Mouse (Mus musculus): ENCODE results near the gene Gabrb1. TPM values are rescaled to one million over a fixed set of nuclear protein-coding genes. Genes with fewer than 3 reads are reported as not detected.
"Not testable (repeated sequence)": the region's sequence is repeated elsewhere in the genome, so short reads cannot be mapped to it uniquely, and the experiment has no call there.

Gabrb1 gene
- polyA plus RNA-seq, 1 experiment from 2014 or later: 2.1 TPM

DNA sequence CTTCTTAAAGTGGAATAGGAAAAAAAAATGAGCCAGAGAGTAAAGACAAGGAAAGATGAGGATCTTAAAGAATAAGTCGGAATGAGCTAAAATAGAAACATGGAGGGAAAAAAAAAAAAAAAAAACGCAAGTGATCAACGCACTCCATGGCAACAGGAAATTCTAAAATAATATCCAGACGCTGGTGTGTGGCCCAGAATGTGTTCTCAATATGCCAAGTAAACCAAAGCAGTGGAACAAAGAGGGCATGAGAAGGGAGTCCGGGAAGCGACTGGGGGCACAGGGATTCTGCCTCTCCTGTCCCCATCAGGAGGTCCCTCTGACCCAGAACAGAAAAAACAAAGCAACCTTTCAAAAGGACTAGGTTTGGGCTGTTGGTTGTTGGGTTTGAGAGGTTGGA is 410.9 kb downstream of the Gabrb1 start:
- no peaks in the 10 kb centered on the region for H3K27me3 ChIP-seq (replicated peaks)
- no peaks in the 10 kb centered on the region for H3K9me3 ChIP-seq
- 77% methylated on average over 6 of the region's 6 CpGs for WGBS
- H3K4me2 ChIP-seq (replicated peaks): no peak overlapping the region
- ATAC-seq (ENCODE audit: low FRiP score, low read depth): no peak
- no peak overlapping the region for H3K27ac ChIP-seq
- H3K4me1 ChIP-seq: no peaks in the 10 kb centered on the region
- no peak overlapping the region for H3K9ac ChIP-seq
- no peak overlapping the region for H3K4me3 ChIP-seq
- no peaks in the 10 kb centered on the region for H3K36me3 ChIP-seq

DNA sequence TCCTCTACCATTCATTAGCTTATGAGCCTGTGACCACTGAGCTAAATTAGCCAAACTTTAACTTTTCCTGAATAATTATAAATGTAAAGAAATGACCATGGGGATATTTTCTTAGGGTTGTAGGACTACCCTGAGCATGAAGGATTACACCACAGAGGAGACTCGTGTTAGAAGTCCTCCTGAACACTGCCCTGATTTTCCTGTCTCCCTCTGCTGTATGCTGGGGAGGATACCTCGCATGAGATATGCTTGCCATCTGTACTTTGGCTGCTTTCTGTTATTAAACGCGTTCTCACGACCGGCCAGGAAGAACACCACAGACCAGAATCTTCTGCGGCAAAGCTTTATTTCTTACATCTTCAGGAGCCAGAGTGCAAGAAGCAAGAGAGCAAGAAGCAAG is 411.5 kb downstream of the Gabrb1 start:
- H3K9ac ChIP-seq; H3K4me3 ChIP-seq; H3K27me3 ChIP-seq (replicated peaks); H3K4me1 ChIP-seq; H3K9me3 ChIP-seq; H3K4me2 ChIP-seq (replicated peaks); H3K27ac ChIP-seq; H3K36me3 ChIP-seq; ATAC-seq (ENCODE audit: low FRiP score, low read depth): not testable (repeated sequence)
- WGBS: 84% methylated on average over 7 of the region's 7 CpGs

DNA sequence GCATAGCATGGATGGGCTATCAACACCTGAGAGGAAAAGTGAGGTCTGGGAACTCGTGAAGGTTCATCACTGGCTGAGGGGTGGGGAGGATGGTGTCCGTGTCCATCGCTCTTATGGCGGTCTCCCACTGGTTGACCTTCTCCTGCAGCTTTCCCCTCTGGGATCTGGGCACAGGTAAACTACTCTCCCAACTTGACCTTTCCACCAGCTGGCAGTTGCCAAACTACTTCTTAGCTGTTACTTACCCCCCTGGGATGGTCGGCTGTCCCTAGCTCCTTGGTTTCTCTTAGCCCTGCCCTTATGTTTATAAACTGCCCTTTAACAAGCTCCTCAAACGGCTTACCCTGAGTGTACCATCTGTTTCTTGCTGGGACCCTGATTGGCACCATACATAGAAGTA is 418.9 kb downstream of the Gabrb1 start:
- no peak overlapping the region for H3K4me2 ChIP-seq (replicated peaks)
- no peak overlapping the region for H3K4me3 ChIP-seq
- ATAC-seq (ENCODE audit: low FRiP score, low read depth): no peak
- 93% methylated on average over 6 of the region's 6 CpGs for WGBS
- H3K9me3 ChIP-seq: no peaks in the 10 kb centered on the region
- H3K9ac ChIP-seq: no peak overlapping the region
- H3K4me1 ChIP-seq: no peaks in the 10 kb centered on the region
- H3K27ac ChIP-seq: no peak overlapping the region
- H3K27me3 ChIP-seq (replicated peaks): no peaks in the 10 kb centered on the region
- H3K36me3 ChIP-seq: no peaks in the 10 kb centered on the region

DNA sequence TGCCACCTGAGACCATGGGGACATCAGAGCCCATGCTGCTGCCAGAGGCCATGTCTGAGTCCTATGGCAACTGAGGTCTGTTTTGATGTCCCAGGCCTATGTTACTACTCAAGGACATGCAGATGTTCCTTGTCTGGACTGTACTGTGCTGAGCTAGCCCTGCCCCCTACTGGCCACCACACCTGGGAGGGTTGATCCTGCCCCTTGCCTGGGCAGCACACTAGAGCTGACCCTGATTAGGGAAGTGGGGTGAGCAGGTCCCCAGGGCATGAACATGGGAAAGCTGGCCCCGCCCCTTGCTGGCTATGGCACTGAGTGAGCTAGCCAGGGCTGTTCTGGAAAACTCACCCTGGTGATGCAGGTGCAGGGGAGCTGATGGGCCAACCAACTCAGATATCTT is 428.6 kb downstream of the Gabrb1 start:
- no peaks in the 10 kb centered on the region for H3K4me1 ChIP-seq
- peak; percentile 41; the same call in 1 of the 2 replicates for ATAC-seq (ENCODE audit: low FRiP score, low read depth)
- no peak overlapping the region for H3K9ac ChIP-seq
- WGBS: 100% methylated on average over 1 of the region's 1 CpGs
- H3K36me3 ChIP-seq: no peaks in the 10 kb centered on the region
- H3K27me3 ChIP-seq (replicated peaks): no peaks in the 10 kb centered on the region
- H3K4me2 ChIP-seq (replicated peaks): no peak overlapping the region
- H3K27ac ChIP-seq: no peak overlapping the region
- no peak overlapping the region for H3K4me3 ChIP-seq
- no peaks in the 10 kb centered on the region for H3K9me3 ChIP-seq

DNA sequence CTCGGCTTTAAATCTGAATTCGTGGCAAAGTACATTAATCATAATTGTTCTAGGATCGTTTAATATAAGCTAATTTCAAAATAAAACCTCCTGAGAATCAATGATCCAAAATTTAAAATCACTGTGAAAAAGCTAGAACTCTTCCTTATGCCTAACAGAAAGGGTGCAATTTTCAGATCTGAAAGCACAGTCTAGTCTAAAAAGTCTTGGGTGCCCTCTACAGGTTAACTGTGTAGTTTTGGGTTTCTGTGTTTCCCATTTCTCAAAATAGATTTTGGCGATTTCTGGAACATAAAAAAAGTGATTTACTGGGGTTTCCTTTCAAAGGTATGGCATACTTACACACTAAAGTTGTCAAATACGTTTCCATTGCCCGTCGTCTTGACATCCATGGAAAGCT is 436.7 kb downstream of the Gabrb1 start:
- Histone ChIP-seq H3K9me3 (no peaks in the 10 kb centered on the region), H3K9ac (no peak overlapping the region), H3K36me3 (no peaks in the 10 kb centered on the region), H3K4me3 (no peak overlapping the region), H3K27me3 (replicated peaks) (no peaks in the 10 kb centered on the region), H3K27ac (no peak overlapping the region), H3K4me1 (no peaks in the 10 kb centered on the region), H3K4me2 (replicated peaks) (no peak overlapping the region)
- WGBS: 57% methylated on average over 7 of the region's 7 CpGs
- peak; percentile 68; the same call in 1 of the 2 replicates for ATAC-seq (ENCODE audit: low FRiP score, low read depth)

DNA sequence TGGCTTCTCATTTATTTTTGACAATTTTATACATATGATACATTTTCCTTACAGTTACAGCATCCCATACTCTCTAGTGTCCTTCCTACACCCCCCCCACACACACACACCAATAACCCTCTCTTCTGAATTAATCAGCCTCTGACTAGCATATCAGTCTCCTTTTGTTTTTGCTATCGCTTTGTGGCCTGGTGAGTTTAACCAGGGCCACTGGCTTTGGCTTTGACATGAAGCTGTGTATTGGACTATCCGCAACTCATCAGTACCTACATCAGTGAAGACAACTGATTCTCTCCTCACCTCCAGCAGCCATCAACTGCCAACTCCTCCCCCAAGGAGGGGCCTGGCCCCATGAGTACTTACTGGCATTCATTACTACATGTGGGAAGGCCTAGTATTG is 437.1 kb downstream of the Gabrb1 start:
- no peaks in the 10 kb centered on the region for H3K36me3 ChIP-seq
- H3K4me1 ChIP-seq: no peaks in the 10 kb centered on the region
- H3K9ac ChIP-seq: no peak overlapping the region
- H3K27me3 ChIP-seq (replicated peaks): no peaks in the 10 kb centered on the region
- 87% methylated on average over 2 of the region's 2 CpGs for WGBS
- H3K4me3 ChIP-seq: no peak overlapping the region
- H3K9me3 ChIP-seq: no peaks in the 10 kb centered on the region
- H3K27ac ChIP-seq: no peak overlapping the region
- no peak; the same call in 1 of the 2 replicates for ATAC-seq (ENCODE audit: low FRiP score, low read depth)
- no peak overlapping the region for H3K4me2 ChIP-seq (replicated peaks)

DNA sequence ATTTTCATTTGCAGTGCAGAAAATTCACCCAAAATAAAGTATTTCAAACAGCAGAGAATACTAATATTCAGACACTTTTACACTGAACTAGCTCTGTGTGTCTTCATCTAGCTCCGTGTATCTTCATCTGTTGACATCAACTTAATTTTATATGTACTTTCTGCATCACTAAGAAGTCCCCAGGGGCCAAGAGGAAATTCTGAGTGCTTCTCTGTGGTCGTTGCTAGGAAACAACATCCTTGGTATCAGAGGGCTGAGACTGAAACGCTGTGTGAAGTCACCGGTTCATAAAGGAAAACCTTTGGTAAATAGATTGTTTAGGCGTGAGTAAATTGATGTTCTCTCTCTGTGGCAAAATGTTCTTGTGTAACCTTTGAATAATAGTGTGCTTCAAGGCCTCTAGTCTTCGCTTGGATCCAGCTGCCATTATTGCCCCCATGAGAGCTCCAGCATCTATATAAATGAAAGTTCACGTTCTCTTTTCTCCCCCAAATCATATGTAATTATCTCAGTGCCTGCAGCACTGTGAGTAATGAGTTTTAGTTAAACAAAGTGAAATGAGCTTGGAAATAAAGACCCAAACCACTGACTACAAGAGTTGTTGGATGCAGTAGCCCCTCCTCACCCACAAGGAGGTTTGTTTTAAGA is 446.5 kb downstream of the Gabrb1 start:
- Histone ChIP-seq H3K4me2 (replicated peaks) (no peak overlapping the region), H3K36me3 (no peaks in the 10 kb centered on the region), H3K27me3 (replicated peaks) (no peaks in the 10 kb centered on the region), H3K9ac (no peak overlapping the region), H3K4me3 (no peak overlapping the region), H3K9me3 (no peaks in the 10 kb centered on the region), H3K27ac (no peak overlapping the region), H3K4me1 (no peaks in the 10 kb centered on the region)
- no peak for ATAC-seq (ENCODE audit: low FRiP score, low read depth)
- WGBS: 38% methylated on average over 7 of the region's 7 CpGs

DNA sequence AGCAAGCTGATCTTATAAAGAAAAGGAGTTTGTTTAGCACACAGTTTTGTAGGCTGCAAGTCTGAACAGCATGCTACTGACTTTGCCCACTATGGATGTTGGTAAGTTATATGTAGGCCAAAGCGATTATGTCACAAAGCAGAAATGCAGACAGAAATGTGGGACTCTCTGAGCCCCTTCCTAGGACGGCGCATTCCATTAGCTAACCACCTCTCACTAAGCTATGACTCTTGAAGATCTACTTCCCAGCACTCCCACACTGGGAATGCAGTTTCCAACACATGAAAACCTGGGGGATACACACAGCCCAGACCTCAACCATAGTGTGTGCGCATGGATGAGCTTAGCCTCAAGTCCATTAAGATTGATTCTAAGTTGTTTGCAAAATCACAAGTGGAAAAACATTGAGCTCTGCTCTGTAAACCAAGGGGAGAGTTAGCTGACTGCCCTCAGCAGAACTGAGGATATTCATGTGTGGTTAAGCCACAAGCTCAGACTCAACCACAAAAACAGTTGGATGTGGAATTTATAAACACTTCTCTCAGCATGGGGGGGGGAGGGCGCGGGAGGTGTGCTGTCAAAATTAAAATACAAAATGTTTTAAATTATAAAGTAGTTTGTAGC is 464.6 kb downstream of the Gabrb1 start:
- no peak for ATAC-seq (ENCODE audit: low FRiP score, low read depth)
- H3K4me3 ChIP-seq: no peak overlapping the region
- no peak overlapping the region for H3K9ac ChIP-seq
- H3K36me3 ChIP-seq: no peaks in the 10 kb centered on the region
- H3K27me3 ChIP-seq (replicated peaks): no peaks in the 10 kb centered on the region
- H3K4me2 ChIP-seq (replicated peaks): no peak overlapping the region
- 90% methylated on average over 6 of the region's 6 CpGs for WGBS
- H3K4me1 ChIP-seq: no peaks in the 10 kb centered on the region
- no peak overlapping the region for H3K27ac ChIP-seq
- no peaks in the 10 kb centered on the region for H3K9me3 ChIP-seq

DNA sequence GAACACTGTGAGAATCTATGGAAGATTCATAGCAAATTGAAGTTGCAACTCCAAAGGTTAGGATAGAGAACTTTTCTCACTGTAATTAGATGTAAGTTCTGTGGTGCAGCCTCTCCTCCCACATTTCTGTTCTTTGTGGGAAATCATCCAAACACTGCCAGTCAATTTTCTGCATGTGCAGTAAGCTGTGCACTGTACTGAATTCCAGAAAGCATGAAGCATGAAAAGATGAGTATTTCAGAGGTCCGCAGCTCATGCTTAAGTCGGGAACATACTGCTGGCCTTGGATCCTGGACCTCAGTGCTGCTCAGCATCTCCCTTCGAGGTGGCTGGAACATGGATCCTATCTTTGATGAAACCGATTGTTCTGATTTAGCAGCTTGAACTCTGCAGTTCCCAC is 468.8 kb downstream of the Gabrb1 start:
- no peak overlapping the region for H3K9ac ChIP-seq
- H3K4me2 ChIP-seq (replicated peaks): no peak overlapping the region
- H3K36me3 ChIP-seq: no peaks in the 10 kb centered on the region
- H3K4me1 ChIP-seq: no peaks in the 10 kb centered on the region
- WGBS: 86% methylated on average over 4 of the region's 4 CpGs
- no peaks in the 10 kb centered on the region for H3K9me3 ChIP-seq
- no peak overlapping the region for H3K27ac ChIP-seq
- H3K4me3 ChIP-seq: no peak overlapping the region
- H3K27me3 ChIP-seq (replicated peaks): no peaks in the 10 kb centered on the region
- no peak for ATAC-seq (ENCODE audit: low FRiP score, low read depth)

DNA sequence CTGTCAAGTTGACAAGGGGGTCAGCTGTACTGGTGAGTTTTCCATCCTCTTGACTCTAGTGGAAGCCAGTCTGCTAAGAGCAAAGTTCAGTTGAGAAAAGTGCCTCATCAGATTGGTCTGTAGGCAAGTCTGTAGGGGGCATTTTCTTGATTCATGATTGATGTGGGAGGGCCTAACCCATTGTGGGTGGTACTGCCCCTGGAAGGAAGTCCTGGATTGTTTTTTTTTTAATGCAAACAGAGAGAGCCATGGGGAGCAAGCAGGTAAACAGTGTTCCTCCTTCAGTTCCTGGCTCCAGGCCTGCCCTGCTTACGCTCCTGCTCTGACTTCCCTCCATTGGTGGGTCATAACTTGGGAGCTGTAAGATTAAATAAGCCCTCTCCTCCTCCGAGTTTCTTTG is 476.0 kb downstream of the Gabrb1 start:
- WGBS: 66% methylated on average over 2 of the region's 2 CpGs
- Histone ChIP-seq H3K9ac (no peak overlapping the region), H3K36me3 (no peaks in the 10 kb centered on the region), H3K4me2 (replicated peaks) (no peak overlapping the region), H3K9me3 (no peaks in the 10 kb centered on the region), H3K4me3 (no peak overlapping the region), H3K27me3 (replicated peaks) (no peaks in the 10 kb centered on the region), H3K27ac (no peak overlapping the region), H3K4me1 (no peaks in the 10 kb centered on the region)
- no peak for ATAC-seq (ENCODE audit: low FRiP score, low read depth)

DNA sequence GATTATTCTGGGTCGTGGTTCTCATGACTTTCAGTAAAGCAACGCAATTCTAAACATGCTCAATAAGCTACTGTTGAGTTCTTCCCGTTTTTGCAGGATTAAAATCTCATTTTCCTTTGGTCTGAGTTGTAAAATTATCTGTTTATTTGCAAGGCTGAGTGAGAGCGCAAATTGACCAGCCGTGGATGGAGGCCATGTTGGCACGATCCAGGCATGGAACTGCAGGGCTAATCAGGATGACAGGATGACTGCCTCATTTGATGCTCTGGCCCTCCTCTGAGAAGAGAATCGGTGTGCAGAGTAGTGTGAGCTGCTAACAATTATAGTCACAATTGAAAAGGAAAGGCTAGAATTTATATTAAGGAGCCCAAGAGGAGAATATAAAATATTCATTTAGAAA is 480.3 kb downstream of the Gabrb1 start:
- Histone ChIP-seq H3K4me1 (no peaks in the 10 kb centered on the region), H3K4me2 (replicated peaks) (no peak overlapping the region), H3K27ac (no peak overlapping the region), H3K36me3 (no peaks in the 10 kb centered on the region), H3K9ac (no peak overlapping the region), H3K9me3 (no peaks in the 10 kb centered on the region), H3K27me3 (replicated peaks) (no peaks in the 10 kb centered on the region), H3K4me3 (no peak overlapping the region)
- 88% methylated on average over 7 of the region's 7 CpGs for WGBS
- ATAC-seq (ENCODE audit: low FRiP score, low read depth): no peak

DNA sequence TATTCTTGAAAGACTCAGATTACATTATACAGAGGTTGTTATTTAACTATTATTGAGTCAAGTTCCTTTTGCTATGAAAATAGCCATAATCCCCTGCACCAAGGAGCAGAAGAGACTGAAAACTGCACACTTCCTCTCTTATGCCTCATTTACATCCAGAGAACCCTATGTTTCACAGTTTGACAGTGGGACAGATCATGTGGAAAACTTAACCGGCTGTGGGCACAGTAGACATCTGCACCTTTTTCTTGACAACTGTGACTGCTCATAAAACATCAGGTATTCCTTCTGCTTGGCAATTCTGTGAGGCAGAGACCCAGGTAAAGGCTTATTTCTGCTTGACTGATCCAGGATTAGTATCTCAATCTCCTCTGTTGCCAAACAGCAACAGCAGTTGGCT is 481.7 kb downstream of the Gabrb1 start:
- ATAC-seq (ENCODE audit: low FRiP score, low read depth): no peak
- Histone ChIP-seq H3K4me3 (no peak overlapping the region), H3K9ac (no peak overlapping the region), H3K9me3 (no peaks in the 10 kb centered on the region), H3K36me3 (no peaks in the 10 kb centered on the region), H3K4me2 (replicated peaks) (no peak overlapping the region), H3K4me1 (no peaks in the 10 kb centered on the region), H3K27ac (no peak overlapping the region), H3K27me3 (replicated peaks) (no peaks in the 10 kb centered on the region)
- WGBS: 73% methylated on average over 1 of the region's 1 CpGs

DNA sequence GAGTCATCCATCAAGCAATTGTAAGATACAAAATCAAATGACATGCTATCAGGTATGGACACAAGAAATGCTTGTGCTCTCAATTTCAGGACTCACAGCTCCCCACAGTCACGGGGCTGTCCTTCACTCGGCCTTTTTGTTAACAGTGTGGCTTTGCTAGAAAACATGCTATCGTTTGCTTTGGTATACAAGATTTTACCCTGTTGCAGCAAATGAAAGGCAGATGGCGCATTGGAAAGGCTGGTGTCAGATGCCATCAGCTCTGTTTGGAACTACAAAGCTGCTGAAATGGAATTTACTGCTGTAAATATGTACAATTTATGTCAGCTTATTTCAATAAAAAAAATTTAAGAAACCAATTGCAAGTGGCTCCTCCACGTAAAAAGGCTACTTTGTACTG is 490.8 kb downstream of the Gabrb1 start:
- Histone ChIP-seq H3K9ac (no peak overlapping the region), H3K4me3 (no peak overlapping the region), H3K27ac (no peak overlapping the region), H3K4me1 (no peaks in the 10 kb centered on the region), H3K27me3 (replicated peaks) (no peaks in the 10 kb centered on the region), H3K36me3 (no peaks in the 10 kb centered on the region), H3K4me2 (replicated peaks) (no peak overlapping the region), H3K9me3 (no peaks in the 10 kb centered on the region)
- ATAC-seq (ENCODE audit: low FRiP score, low read depth): no peak
- 64% methylated on average over 5 of the region's 5 CpGs for WGBS
